Mouse (Mus musculus) CH12.LX (cell line): ENCODE measurements around the gene Dedd.

ENCODE experiments used
- HCFC1 ChIP-seq: IDR thresholded peaks from 2 replicates; pipeline ENCODE4 v1.6.1; 2012; ENCODE audit warnings: low read depth, mild to moderate bottlenecking, inconsistent platforms, low read length, improper control_type of control experiment
- ZMIZ1 ChIP-seq: IDR thresholded peaks from 2 replicates; pipeline ENCODE4 v1.6.1; 2012; ENCODE audit warnings: low read depth, mild to moderate bottlenecking, inconsistent platforms, low read length, improper control_type of control experiment

DNA sequence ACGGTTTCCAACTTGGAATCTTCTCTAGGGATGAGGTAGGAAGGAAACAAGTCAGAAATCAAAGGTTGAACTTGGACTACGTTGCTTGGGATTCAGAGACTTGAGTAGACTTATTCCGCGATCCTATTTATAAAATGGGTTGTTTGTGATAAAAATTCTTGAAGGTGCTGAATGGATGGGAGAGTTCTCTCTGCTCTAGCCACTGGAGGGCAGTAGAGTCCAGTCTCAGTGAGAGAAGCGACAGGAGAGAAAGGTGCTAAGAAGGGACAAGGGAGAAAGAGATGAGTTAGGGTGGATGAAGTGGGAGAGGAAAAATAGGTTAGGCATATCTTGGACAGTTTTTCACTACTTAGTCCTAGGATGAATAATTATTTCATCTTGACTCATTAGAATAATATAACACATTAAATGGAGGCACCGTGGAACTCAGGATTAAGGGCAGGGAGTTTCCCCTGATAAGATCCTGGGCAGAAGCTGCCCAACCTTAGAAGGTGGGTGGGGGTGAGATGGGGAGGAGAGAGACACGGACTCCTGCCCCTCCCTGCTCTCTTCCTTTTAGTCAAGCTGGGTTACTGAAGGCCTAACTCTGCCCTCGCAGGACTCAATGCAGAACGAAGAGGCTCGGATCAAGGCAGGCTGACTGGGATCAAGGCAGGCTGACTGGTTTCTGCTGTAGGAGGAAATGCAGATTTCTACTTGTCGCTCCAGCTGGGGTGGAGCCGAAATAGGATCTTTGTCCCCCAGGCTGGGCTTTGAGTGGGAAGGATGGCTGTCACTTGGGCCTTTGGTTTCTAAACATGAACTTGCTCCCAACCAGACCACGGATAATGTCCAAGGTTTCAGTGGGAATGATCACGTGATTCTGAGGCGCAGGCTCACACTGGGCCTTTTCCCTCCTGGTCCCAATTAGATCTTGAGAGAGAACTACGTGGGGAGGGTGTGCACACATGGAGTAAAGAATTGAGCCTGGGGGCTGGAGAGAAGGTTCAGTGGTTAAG is 32.5 kb downstream of the Dedd start:
- no peak for TF ChIP-seq ZMIZ1
- no peak for TF ChIP-seq HCFC1
